ENCODE assay signal across 9 mouse cellular contexts in genomic region chr10:52418931-52419330, GRCm38 (mm10). TPM values are rescaled to one million over a fixed set of nuclear protein-coding genes. Genes with fewer than 3 reads are reported as not detected.
A peak's percentile ranks its signal among the peaks of the same experiment; 100 is the strongest.
DNase-seq lines count a peak whose midpoint lies in the region; ATAC-seq lines count a peak whose summit lies in the region.
"Had no signal": no experiment of that assay in that cellular context is flagged by ENCODE, and none has a peak within 500 bp of the region (broad histone marks: within the 10 kb centered on the region; RNA-seq: fewer than 3 reads in every experiment).

No protein-coding gene starts in this region.

- peaks cover 9% of the 10 kb centered on the region for H3K4me1 ChIP-seq in kidney, embryonic 14.5 days (ENCODE audit: control insufficient read depth, insufficient read depth, low read length)
- H3K4me1 ChIP-seq in hindbrain, embryonic 14.5 days (replicated peaks; ENCODE audit: control insufficient read depth, insufficient read depth, low read length), result peaks cover 30% of the 10 kb centered on the region
- peaks cover 16% of the 10 kb centered on the region for H3K4me1 ChIP-seq in midbrain, embryonic 14.5 days (ENCODE audit: control insufficient read depth, insufficient read depth, low read length)

- H3K36me3 ChIP-seq in kidney, embryonic 14.5 days (ENCODE audit: control insufficient read depth, insufficient read depth, low read length), result no peaks in the 10 kb centered on the region
- no peaks in the 10 kb centered on the region for H3K36me3 ChIP-seq in hindbrain, embryonic 14.5 days (replicated peaks; ENCODE audit: control insufficient read depth, insufficient read depth)
- H3K36me3 ChIP-seq in midbrain, embryonic 14.5 days (ENCODE audit: control insufficient read depth, insufficient read depth, low read length), result no peaks in the 10 kb centered on the region

- ATAC-seq in kidney, embryonic 14.5 days (ENCODE audit: low FRiP score, low TSS enrichment), result no peak
- ATAC-seq in hindbrain, embryonic 14.5 days (ENCODE audit: low FRiP score), result no peak
- no peak for ATAC-seq in midbrain, embryonic 14.5 days (ENCODE audit: low FRiP score, low TSS enrichment)

- peak overlapping the region; percentile 74 for H3K4me2 ChIP-seq in kidney, embryonic 14.5 days (replicated peaks; ENCODE audit: low read depth, low read length)
- peak overlapping the region; percentile 72 for H3K4me2 ChIP-seq in hindbrain, embryonic 14.5 days (replicated peaks)
- H3K4me2 ChIP-seq in midbrain, embryonic 14.5 days (ENCODE audit: low read length), result peak overlapping the region; percentile 80

- no peaks in the 10 kb centered on the region for H3K27me3 ChIP-seq in kidney, embryonic 14.5 days (ENCODE audit: control insufficient read depth, insufficient read depth, low read length)
- no peaks in the 10 kb centered on the region for H3K27me3 ChIP-seq in hindbrain, embryonic 14.5 days (ENCODE audit: control insufficient read depth, insufficient read depth, low read length)
- H3K27me3 ChIP-seq in midbrain, embryonic 14.5 days (ENCODE audit: control insufficient read depth, insufficient read depth, low read length), result no peaks in the 10 kb centered on the region

- H3K27ac ChIP-seq in kidney, embryonic 14.5 days (ENCODE audit: low read depth, low read length), result no peak overlapping the region
- no peak overlapping the region for H3K27ac ChIP-seq in hindbrain, embryonic 14.5 days
- no peak overlapping the region for H3K27ac ChIP-seq in midbrain, embryonic 14.5 days (replicated peaks; ENCODE audit: low read depth, low read length)

- DNase-seq in kidney, postnatal 25 days, result no peak
- peak; percentile 55 for DNase-seq in NIH3T3 (ENCODE audit: low read depth)
- DNase-seq in hindbrain, embryonic 14.5 days (ENCODE audit: low spot score), result no peak
- no peak for DNase-seq in midbrain, embryonic 14.5 days
- DNase-seq in adrenal gland, postnatal 10 days, result no peak
- DNase-seq in layer of hippocampus, adult 11-12 months (ENCODE audit: low spot score), result no peak
- DNase-seq in cerebellum, postnatal 14 days, result no peak

- WGBS in kidney, embryonic 14.5 days, result 48% methylated on average over 5 of the region's 5 CpGs
- 66% methylated on average over 5 of the region's 5 CpGs for WGBS in hindbrain, embryonic 14.5 days
- 79% methylated on average over 5 of the region's 5 CpGs for WGBS in midbrain, embryonic 14.5 days

- H3K9me3 ChIP-seq in kidney, embryonic 14.5 days (ENCODE audit: control insufficient read depth, low read length), result no peaks in the 10 kb centered on the region
- H3K9me3 ChIP-seq in hindbrain, embryonic 14.5 days (ENCODE audit: control insufficient read depth, low read length), result no peaks in the 10 kb centered on the region
- no peaks in the 10 kb centered on the region for H3K9me3 ChIP-seq in midbrain, embryonic 14.5 days (ENCODE audit: control insufficient read depth, low read length)

- H3K9ac ChIP-seq in kidney, embryonic 14.5 days (ENCODE audit: low read depth, low read length), result peak overlapping the region; percentile 91; the same call in 1 of the 2 replicates
- peak overlapping the region; percentile 79 for H3K9ac ChIP-seq in hindbrain, embryonic 14.5 days
- H3K9ac ChIP-seq in midbrain, embryonic 14.5 days (replicated peaks; ENCODE audit: low read length), result peak overlapping the region; percentile 90

- peak overlapping the region; percentile 76 for H3K4me3 ChIP-seq in kidney, embryonic 14.5 days (ENCODE audit: low read length)
- peak overlapping the region; percentile 81 for H3K4me3 ChIP-seq in hindbrain, embryonic 14.5 days (replicated peaks; ENCODE audit: low read length)
- peak overlapping the region; percentile 93 for H3K4me3 ChIP-seq in midbrain, embryonic 14.5 days (replicated peaks; ENCODE audit: low read depth, low read length)

RNA-seq across cellular contexts. Expression of gene Nus1, which starts 1.6 kb away (rescaled TPM):
- 17.2 and 18.5 TPM in 2 replicates for polyA plus RNA-seq in kidney, embryonic 14.5 days (2014; fragmentation: Nextera tagmentation; extraction: Ambion mirVana)
- polyA plus RNA-seq in hindbrain, embryonic 14.5 days (2014; fragmentation: Nextera tagmentation; extraction: Ambion mirVana), result 24.8 and 25.1 TPM in 2 replicates
- polyA plus RNA-seq in midbrain, embryonic 14.5 days (2014; fragmentation: Nextera tagmentation; extraction: Ambion mirVana), result 23.0 and 23.5 TPM in 2 replicates
- total RNA-seq in adrenal gland, postnatal 10 days (2021), result 10 to 100 TPM; 40.8 to 44.2 TPM

RNA-seq across cellular contexts. Expression of gene Nepn, which starts 30.2 kb away (rescaled TPM):
- not detected in 2 replicates for polyA plus RNA-seq in kidney, embryonic 14.5 days (2014; fragmentation: Nextera tagmentation; extraction: Ambion mirVana)
- polyA plus RNA-seq in hindbrain, embryonic 14.5 days (2014; fragmentation: Nextera tagmentation; extraction: Ambion mirVana), result not detected in 2 replicates
- not detected in 2 replicates for polyA plus RNA-seq in midbrain, embryonic 14.5 days (2014; fragmentation: Nextera tagmentation; extraction: Ambion mirVana)
- total RNA-seq in adrenal gland, postnatal 10 days (2021), result under 1 TPM; 0.18 to 0.30 TPM
- polyA plus RNA-seq: large intestine, adult 2 months had no signal

RNA-seq across cellular contexts. Expression of gene Gopc, which starts 37.0 kb away (rescaled TPM):
- 10.4 and 19.0 TPM in 2 replicates for polyA plus RNA-seq in kidney, embryonic 14.5 days (2014; fragmentation: Nextera tagmentation; extraction: Ambion mirVana)
- polyA plus RNA-seq in hindbrain, embryonic 14.5 days (2014; fragmentation: Nextera tagmentation; extraction: Ambion mirVana), result 26.1 and 27.4 TPM in 2 replicates
- 19.2 and 24.5 TPM in 2 replicates for polyA plus RNA-seq in midbrain, embryonic 14.5 days (2014; fragmentation: Nextera tagmentation; extraction: Ambion mirVana)
- 10 to 100 TPM; 22.8 to 23.5 TPM for total RNA-seq in adrenal gland, postnatal 10 days (2021)
